Mouse (Mus musculus) testis, adult 2 months (tissue): ENCODE results near the gene Aoc3. TPM values are rescaled to one million over a fixed set of nuclear protein-coding genes. Genes with fewer than 3 reads are reported as not detected.

ENCODE experiments used
- H3K27ac ChIP-seq: fragments of 200-500 bp; 2 replicates; pipeline ENCODE4 v1.5.1; 2012; ENCODE audit warnings: low read depth, low read length; ENCODE audit not compliant: control insufficient read depth, insufficient read depth
- H3K27me3 ChIP-seq: fragments of 200-500 bp; 2 replicates; pipeline ENCODE4 v1.6.1; 2012; ENCODE audit warnings: mild to moderate bottlenecking, low read length, moderate library complexity; ENCODE audit not compliant: control insufficient read depth, insufficient read depth
- H3K36me3 ChIP-seq: fragments of 200-500 bp; 2 replicates; pipeline ENCODE4 v1.6.1; 2012; ENCODE audit warnings: mild to moderate bottlenecking, low read length; ENCODE audit not compliant: control insufficient read depth, insufficient read depth
- H3K4me1 ChIP-seq: fragments of 200-500 bp; 2 replicates; pipeline ENCODE4 v1.6.1; 2012; ENCODE audit warnings: low read length; ENCODE audit not compliant: control insufficient read depth, insufficient read depth
- H3K4me3 ChIP-seq: fragments of 200-500 bp; 2 replicates; pipeline ENCODE4 v1.5.1; 2012; ENCODE audit warnings: low read depth, mild to moderate bottlenecking, low read length, moderate library complexity, mixed read lengths; ENCODE audit not compliant: control insufficient read depth
- CTCF ChIP-seq: fragments of 200-500 bp; IDR thresholded peaks from 2 replicates; pipeline ENCODE4 v1.5.1; 2012; ENCODE audit warnings: low read depth, mild to moderate bottlenecking, inconsistent platforms, low read length, moderate library complexity; ENCODE audit not compliant: control insufficient read depth, insufficient read depth, insufficient replicate concordance
- POLR2A ChIP-seq: fragments of 200-500 bp; IDR thresholded peaks from 2 replicates; pipeline ENCODE4 v1.6.1; 2012; ENCODE audit warnings: low read depth, mild to moderate bottlenecking, inconsistent platforms, low read length, moderate library complexity; ENCODE audit not compliant: control insufficient read depth
- polyA plus RNA-seq: library from polyadenylated mRNA; depleted of rRNA; stranded (reverse); fragments of >200 nt; gene quantifications from 2 replicates; pipeline ENCODE4 v1.2.3, GENCODE M21; 2012

Gene Aoc3
- polyA plus RNA-seq, 1 experiment, result 4.2 TPM

DNA sequence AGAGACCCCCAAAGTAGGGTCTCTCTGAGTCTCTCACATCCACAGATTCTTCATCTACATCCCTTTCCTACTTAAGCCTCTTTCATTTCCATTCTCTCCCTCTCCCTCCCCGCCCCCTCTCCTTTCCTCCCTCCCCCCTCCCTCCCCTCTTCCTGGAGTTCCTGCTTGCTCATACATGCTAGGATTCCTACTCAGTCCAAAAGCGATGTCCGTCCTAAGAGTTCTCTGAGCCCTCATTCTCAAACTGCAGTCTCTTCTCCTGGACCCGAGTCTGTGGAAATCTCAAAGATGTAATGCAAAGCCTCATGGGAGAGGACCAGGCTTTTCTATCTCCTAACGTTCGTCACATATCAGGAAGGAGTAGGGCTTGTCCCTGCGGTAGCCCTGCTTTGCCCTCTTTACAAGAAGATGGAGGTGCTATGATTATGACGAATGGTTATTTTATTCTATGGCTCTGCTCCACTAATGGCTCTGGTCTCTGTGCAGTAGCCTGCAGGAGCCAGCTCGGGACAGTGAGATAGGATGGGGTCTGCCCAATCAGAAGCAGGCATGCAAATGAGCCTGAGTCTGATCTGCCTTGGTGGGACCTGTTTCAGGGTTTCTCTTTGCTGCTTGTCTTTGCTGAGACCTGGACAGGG lies 7.8 kb downstream of the Aoc3 start:
- H3K4me1 ChIP-seq, result peaks cover 7% of the 10 kb centered on the region

DNA sequence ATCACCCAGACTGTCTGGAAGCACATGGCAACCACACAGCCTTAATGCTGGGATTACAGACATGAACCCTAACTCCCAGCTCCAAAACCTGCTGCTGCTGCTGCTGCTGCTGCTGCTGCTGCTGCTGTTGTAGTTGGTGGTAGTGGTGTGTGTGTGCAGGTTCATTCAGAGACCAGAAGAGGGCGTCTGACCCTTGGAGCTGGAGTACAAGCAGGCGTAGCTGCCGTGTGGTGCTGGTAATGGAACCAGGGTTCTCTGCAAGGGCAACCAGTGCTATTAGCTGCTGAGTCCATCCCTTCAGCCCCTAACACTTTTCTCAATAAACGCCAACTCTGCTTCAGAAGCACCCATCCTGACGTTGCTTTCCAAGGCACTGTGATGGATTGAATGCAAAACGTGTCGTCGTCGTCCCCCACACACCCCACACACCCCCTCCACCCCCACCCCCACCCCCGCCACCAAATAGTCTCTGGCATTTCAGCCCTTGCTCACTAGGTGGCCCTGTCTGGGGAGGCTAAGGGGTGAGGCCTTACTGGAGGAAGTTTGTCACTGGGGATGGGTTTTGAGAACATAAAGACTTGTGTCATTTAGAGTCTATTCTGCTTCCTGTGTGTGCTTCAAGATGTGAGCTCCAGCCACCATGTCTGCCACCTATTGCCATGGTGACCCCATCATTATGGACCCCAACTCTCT lies 16.8 kb downstream of the Aoc3 start:
- no peaks in the 10 kb centered on the region for H3K36me3 ChIP-seq
- TF ChIP-seq POLR2A (no peak), CTCF (peak; percentile 20; the same call in 1 of the 2 replicates)
- H3K4me1 ChIP-seq, result peaks cover 11% of the 10 kb centered on the region
- no peak overlapping the region for H3K27ac ChIP-seq
- H3K27me3 ChIP-seq, result no peaks in the 10 kb centered on the region
- H3K4me3 ChIP-seq, result peak overlapping the region; percentile 92

More for the DNA sequence above, 7.8 kb downstream of the Aoc3 start:
- TF ChIP-seq POLR2A, result no peak
- no peak for TF ChIP-seq CTCF
- no peak overlapping the region for H3K27ac ChIP-seq
- no peak overlapping the region for H3K4me3 ChIP-seq
- no peaks in the 10 kb centered on the region for H3K27me3 ChIP-seq
- H3K36me3 ChIP-seq, result no peaks in the 10 kb centered on the region

DNA sequence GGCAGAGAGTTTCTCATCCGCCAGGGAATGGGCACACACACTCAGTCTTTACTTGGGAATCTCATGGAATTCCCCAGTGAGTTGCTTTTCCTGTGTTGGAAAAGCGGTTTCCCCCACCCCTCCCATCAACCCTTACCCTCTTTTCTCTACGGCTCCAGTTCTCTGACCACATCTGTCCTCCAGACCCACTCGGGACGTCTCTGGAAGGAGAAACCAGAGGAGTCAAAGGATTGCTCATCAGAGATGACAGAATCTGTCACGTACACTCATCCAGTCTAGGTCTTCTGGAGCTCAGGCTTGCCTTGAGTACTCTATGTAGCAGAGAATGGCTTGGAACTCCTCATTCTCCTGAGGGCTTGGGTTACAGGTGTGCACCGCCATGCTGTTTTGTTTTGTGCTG lies 18.4 kb downstream of the Aoc3 start:
- Histone ChIP-seq H3K4me3 (peak overlapping the region; percentile 82), H3K4me1 (peaks cover 15% of the 10 kb centered on the region), H3K27me3 (no peaks in the 10 kb centered on the region), H3K36me3 (no peaks in the 10 kb centered on the region), H3K27ac (no peak overlapping the region)
- TF ChIP-seq POLR2A (no peak), CTCF (no peak)

DNA sequence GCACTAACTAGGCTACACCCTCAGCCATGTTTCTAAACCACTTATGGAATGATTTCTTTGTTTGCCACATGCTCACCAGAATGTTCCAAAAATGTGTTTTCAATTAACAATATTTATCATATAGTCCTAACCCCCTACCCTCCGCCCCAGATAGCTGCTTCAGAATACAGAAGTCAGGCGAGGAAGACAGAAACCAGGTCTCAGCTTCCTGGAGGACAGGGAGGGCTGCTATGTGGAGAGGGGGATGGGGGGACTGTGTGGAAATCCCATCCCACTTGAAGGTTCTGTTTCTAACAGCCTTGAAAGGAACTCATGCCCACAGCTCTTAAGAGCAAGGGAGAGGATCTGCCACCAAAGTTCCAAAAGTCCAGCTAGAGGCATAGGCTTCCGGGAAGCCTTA lies 18.8 kb downstream of the Aoc3 start:
- H3K4me1 ChIP-seq, result peaks cover 17% of the 10 kb centered on the region
- H3K36me3 ChIP-seq, result no peaks in the 10 kb centered on the region
- H3K27me3 ChIP-seq, result no peaks in the 10 kb centered on the region
- H3K27ac ChIP-seq, result no peak overlapping the region
- H3K4me3 ChIP-seq, result peak overlapping the region; percentile 82
- TF ChIP-seq CTCF (no peak), POLR2A (no peak)

DNA sequence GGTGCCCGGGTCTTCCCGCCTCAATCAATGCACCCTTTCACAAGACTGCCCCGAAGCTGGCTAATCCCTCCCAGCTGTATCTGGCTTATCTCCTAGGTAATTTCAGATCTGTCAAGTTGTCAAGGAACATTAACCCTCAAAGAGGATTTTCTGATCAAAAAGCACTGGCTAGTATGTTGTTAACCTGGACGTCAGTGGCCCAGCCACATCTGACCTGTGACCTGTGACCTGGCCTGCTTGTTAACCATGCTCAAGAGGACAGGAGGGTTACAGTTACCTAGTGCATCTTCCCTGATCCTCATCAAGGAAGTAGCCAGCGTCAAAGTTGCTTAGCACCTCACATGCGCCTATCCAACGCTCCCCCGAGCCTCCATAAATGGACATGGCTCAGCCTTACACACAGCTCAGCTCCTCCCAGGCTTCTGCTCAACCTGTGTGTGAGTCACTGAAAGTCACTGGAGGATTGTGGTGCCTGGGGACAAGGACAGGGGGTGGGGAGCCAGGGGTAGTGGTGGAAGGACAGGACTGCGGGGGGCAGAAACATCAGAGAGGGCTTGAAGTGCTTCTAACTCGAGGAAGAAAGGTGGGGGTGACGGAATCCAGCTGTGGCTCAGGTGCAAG lies 20.8 kb downstream of the Aoc3 start:
- no peaks in the 10 kb centered on the region for H3K36me3 ChIP-seq
- H3K27ac ChIP-seq, result no peak overlapping the region
- TF ChIP-seq POLR2A (no peak), CTCF (no peak)
- no peak overlapping the region; the same call in 1 of the 2 replicates for H3K4me3 ChIP-seq
- H3K4me1 ChIP-seq, result peaks cover 17% of the 10 kb centered on the region
- H3K27me3 ChIP-seq, result no peaks in the 10 kb centered on the region

DNA sequence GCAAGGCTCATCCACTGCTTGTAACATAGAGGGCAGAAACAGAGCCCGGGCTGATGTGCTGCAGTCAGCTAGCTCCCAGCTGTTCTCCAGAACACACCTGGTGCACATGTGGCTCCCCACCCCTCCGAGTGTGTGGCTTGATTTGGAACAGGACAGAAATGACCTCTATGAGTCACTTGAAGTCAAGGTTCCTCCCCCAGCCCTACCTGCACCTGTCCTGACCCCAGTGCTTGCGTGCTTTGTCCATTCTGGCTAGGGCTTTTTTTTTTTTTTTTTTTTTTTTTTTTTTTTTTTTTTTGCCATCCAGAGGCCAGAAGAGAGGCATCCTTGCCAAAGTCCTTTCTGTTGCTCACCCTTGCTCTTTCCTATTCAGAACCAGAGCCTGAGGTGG lies 21.3 kb downstream of the Aoc3 start:
- TF ChIP-seq POLR2A (no peak), CTCF (no peak)

DNA sequence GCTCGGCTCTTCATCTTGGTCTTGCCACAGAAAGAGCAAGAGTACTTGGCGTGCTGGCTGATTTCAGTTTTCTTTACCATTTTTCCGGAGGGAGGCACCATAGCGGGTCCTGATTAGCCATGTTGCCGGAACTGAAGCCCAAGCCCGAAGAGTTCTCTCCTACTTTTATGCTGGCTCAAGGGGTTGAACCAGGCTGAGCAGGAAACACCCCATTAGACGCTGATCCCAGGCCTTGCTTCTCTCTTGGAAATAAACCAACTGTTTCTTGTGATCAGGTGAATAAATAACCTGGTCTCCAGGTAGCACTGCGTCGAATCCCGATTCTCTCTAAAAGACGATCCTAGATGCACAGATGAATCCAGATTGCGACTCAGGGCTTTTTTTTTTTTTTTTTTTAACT lies 23.0 kb downstream of the Aoc3 start:
- Histone ChIP-seq H3K4me3 (peak overlapping the region; percentile 2; the same call in 1 of the 2 replicates), H3K27me3 (no peaks in the 10 kb centered on the region), H3K27ac (no peak overlapping the region), H3K36me3 (no peaks in the 10 kb centered on the region), H3K4me1 (peaks cover 13% of the 10 kb centered on the region)
- no peak for TF ChIP-seq CTCF
- TF ChIP-seq POLR2A, result no peak

More for the DNA sequence above, 21.3 kb downstream of the Aoc3 start:
- no peak overlapping the region for H3K27ac ChIP-seq
- H3K27me3 ChIP-seq, result no peaks in the 10 kb centered on the region
- peaks cover 17% of the 10 kb centered on the region for H3K4me1 ChIP-seq
- no peaks in the 10 kb centered on the region for H3K36me3 ChIP-seq
- no peak overlapping the region; the same call in 1 of the 2 replicates for H3K4me3 ChIP-seq

DNA sequence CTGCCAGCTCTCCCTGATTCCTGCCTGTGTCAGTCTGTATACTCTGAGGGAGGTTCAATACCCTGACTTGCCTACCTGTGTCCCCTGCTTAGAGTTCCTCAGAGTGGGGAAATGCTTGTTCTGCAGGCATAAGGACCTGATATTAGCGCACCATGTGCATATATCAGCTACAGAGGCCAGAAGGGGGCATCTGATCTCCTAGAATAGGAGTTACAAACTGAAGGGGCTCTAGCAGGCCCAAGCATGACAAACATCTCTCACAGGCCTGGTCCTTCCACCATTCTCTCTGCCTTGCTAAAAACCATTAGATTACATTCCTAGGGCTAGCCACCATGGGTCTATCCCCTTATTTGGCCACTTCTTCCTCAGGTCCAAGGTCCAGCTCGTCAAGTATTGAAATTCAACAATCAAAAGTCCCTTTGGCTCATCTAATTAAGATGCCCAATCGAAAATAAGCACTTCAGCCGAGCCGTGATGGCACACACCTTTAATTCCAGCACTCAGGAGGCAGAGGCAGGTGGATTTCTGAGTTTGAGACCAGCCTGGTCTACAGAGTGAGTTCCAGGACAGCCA lies 24.1 kb downstream of the Aoc3 start:
- Histone ChIP-seq H3K4me1 (peaks cover 9% of the 10 kb centered on the region), H3K36me3 (no peaks in the 10 kb centered on the region), H3K27ac (no peak overlapping the region), H3K4me3 (no peak overlapping the region), H3K27me3 (no peaks in the 10 kb centered on the region)
- TF ChIP-seq CTCF (no peak), POLR2A (no peak)
